Mouse (Mus musculus) forebrain, embryonic 12.5 days (tissue): ENCODE results near the gene Ky. TPM values are rescaled to one million over a fixed set of nuclear protein-coding genes. Genes with fewer than 3 reads are reported as not detected.

Experiments
- ATAC-seq: fragments of 200-750 bp; cut with Nextera tagmentation; 2 replicates; pipeline ENCODE4 v1.8.0; 2017; ENCODE audit warnings: moderate TSS enrichment; ENCODE audit not compliant: low FRiP score
- H3K27ac ChIP-seq: fragments of 300-500 bp; sonication (generic); 2 replicates; pipeline ENCODE4 v1.5.1; 2016; ENCODE audit warnings: mild to moderate bottlenecking
- H3K27me3 ChIP-seq: fragments of 300-500 bp; sonication (generic); 2 replicates; pipeline ENCODE4 v1.6.1; 2016; ENCODE audit warnings: mild to moderate bottlenecking
- H3K36me3 ChIP-seq: fragments of 300-500 bp; sonication (generic); replicated peaks from 2 replicates; pipeline ENCODE4 v1.6.1; 2016; ENCODE audit warnings: mild to moderate bottlenecking
- H3K4me1 ChIP-seq: fragments of 300-500 bp; sonication (generic); 2 replicates; pipeline ENCODE4 v1.6.1; 2016
- H3K4me2 ChIP-seq: fragments of 300-500 bp; sonication (generic); 2 replicates; pipeline ENCODE4 v1.6.1; 2016; ENCODE audit warnings: mild to moderate bottlenecking, moderate library complexity
- H3K4me3 ChIP-seq: fragments of 300-500 bp; sonication (generic); replicated peaks from 2 replicates; pipeline ENCODE4 v1.5.1; 2016; ENCODE audit warnings: mild to moderate bottlenecking
- H3K9ac ChIP-seq: fragments of 300-500 bp; sonication (generic); 2 replicates; pipeline ENCODE4 v1.6.1; 2016; ENCODE audit warnings: mild to moderate bottlenecking
- H3K9me3 ChIP-seq: fragments of 300-500 bp; sonication (generic); 2 replicates; pipeline ENCODE4 v1.6.1; 2016
- WGBS: fragments of 180-500 bp; shearing (Covaris S2); methylation state at CpG from one replicate; pipeline ENCODE4 v1.1.7; 2016; 5-methylcytosine and 5-hydroxymethylcytosine counted together
- polyA plus RNA-seq: library from polyadenylated mRNA; unstranded; fragments of >200 nt; fragmentation: Nextera tagmentation; extraction: Ambion mirVana; gene quantifications from 2 replicates; pipeline ENCODE4 v1.2.1, GENCODE M21; 2016

The Ky gene
- polyA plus RNA-seq, result 0.08 and 0.17 TPM in 2 replicates

GRCm38 (mm10) chr9:102505700-102506585 is at the start of gene Ky:
Ky (plus strand) TSS chr9:102505750.
- H3K4me3 ChIP-seq, result peak within 1 kb of the TSS; percentile 46
- no peaks in the 10 kb centered on the region for H3K9me3 ChIP-seq
- peaks cover 56% of the 10 kb centered on the region for H3K27me3 ChIP-seq
- no peak for ATAC-seq
- H3K27ac ChIP-seq, result no peak within 1 kb of the TSS
- H3K36me3 ChIP-seq, result no peaks in the 10 kb centered on the region
- peak within 1 kb of the TSS; percentile 45; the same call in 1 of the 2 replicates for H3K9ac ChIP-seq
- peak within 1 kb of the TSS; percentile 82 for H3K4me2 ChIP-seq
- under 1% methylated on average over 55 of the region's 63 CpGs for WGBS
- peaks cover 12% of the 10 kb centered on the region for H3K4me1 ChIP-seq

- no peak overlapping the region for H3K4me2 ChIP-seq
- no peaks in the 10 kb centered on the region for H3K36me3 ChIP-seq
- H3K9ac ChIP-seq, result no peak overlapping the region
- no peak for ATAC-seq
- H3K27ac ChIP-seq, result no peak overlapping the region
- 92% methylated on average over 10 of the region's 10 CpGs for WGBS
- H3K27me3 ChIP-seq, result no peaks in the 10 kb centered on the region
- no peak overlapping the region for H3K4me3 ChIP-seq
- H3K9me3 ChIP-seq, result no peaks in the 10 kb centered on the region
- H3K4me1 ChIP-seq, result no peaks in the 10 kb centered on the region
These were observed 43.3 kb upstream of the Ky start for GRCm38 (mm10) chr9:102462251-102462650.

GRCm38 (mm10) chr9:102465044-102465443 is 40.5 kb upstream of the Ky start:
- no peak for ATAC-seq
- H3K36me3 ChIP-seq, result no peaks in the 10 kb centered on the region

GRCm38 (mm10) chr9:102465726-102466125 is 39.8 kb upstream of the Ky start:
- no peaks in the 10 kb centered on the region for H3K27me3 ChIP-seq
- no peaks in the 10 kb centered on the region for H3K4me1 ChIP-seq
- no peak overlapping the region for H3K27ac ChIP-seq
- no peak overlapping the region for H3K9ac ChIP-seq
- H3K4me3 ChIP-seq, result no peak overlapping the region
- no peak overlapping the region for H3K4me2 ChIP-seq
- H3K9me3 ChIP-seq, result no peaks in the 10 kb centered on the region
- no peaks in the 10 kb centered on the region for H3K36me3 ChIP-seq
- WGBS, result 81% methylated on average over 5 of the region's 5 CpGs
- ATAC-seq, result no peak

More at GRCm38 (mm10) chr9:102465044-102465443, 40.5 kb upstream of the Ky start:
- Histone ChIP-seq H3K4me3 (no peak overlapping the region), H3K4me2 (no peak overlapping the region), H3K4me1 (no peaks in the 10 kb centered on the region), H3K9me3 (no peaks in the 10 kb centered on the region), H3K27me3 (no peaks in the 10 kb centered on the region), H3K27ac (no peak overlapping the region), H3K9ac (no peak overlapping the region)
- 90% methylated on average over 3 of the region's 3 CpGs for WGBS

GRCm38 (mm10) chr9:102470076-102470819 is 35.3 kb upstream of the Ky start:
- no peaks in the 10 kb centered on the region for H3K9me3 ChIP-seq
- no peak for ATAC-seq
- H3K36me3 ChIP-seq, result no peaks in the 10 kb centered on the region
- no peak overlapping the region for H3K4me3 ChIP-seq
- H3K4me1 ChIP-seq, result no peaks in the 10 kb centered on the region
- no peaks in the 10 kb centered on the region for H3K27me3 ChIP-seq
- H3K4me2 ChIP-seq, result no peak overlapping the region
- H3K9ac ChIP-seq, result no peak overlapping the region
- whole genome bisulfite sequencing, result 82% methylated on average over 2 of the region's 2 CpGs
- H3K27ac ChIP-seq, result no peak overlapping the region

- Histone ChIP-seq H3K27me3 (no peaks in the 10 kb centered on the region), H3K4me1 (no peaks in the 10 kb centered on the region), H3K9me3 (no peaks in the 10 kb centered on the region), H3K27ac (no peak overlapping the region), H3K4me2 (no peak overlapping the region), H3K9ac (no peak overlapping the region), H3K4me3 (no peak overlapping the region), H3K36me3 (no peaks in the 10 kb centered on the region)
- no peak for ATAC-seq
- 87% methylated on average over 6 of the region's 6 CpGs for WGBS
These were observed 27.6 kb upstream of the Ky start for GRCm38 (mm10) chr9:102477767-102478450.

GRCm38 (mm10) chr9:102478451-102478835 is 27.1 kb upstream of the Ky start:
- H3K27me3 ChIP-seq, result no peaks in the 10 kb centered on the region
- no peak overlapping the region for H3K27ac ChIP-seq
- no peak for ATAC-seq
- no peak overlapping the region for H3K9ac ChIP-seq
- H3K4me1 ChIP-seq, result no peaks in the 10 kb centered on the region
- no peak overlapping the region for H3K4me2 ChIP-seq
- H3K36me3 ChIP-seq, result no peaks in the 10 kb centered on the region
- WGBS, result 87% methylated on average over 3 of the region's 3 CpGs
- no peak overlapping the region for H3K4me3 ChIP-seq
- H3K9me3 ChIP-seq, result no peaks in the 10 kb centered on the region

- Histone ChIP-seq H3K9me3 (no peaks in the 10 kb centered on the region), H3K36me3 (no peaks in the 10 kb centered on the region), H3K27me3 (no peaks in the 10 kb centered on the region), H3K9ac (no peak overlapping the region), H3K4me2 (no peak overlapping the region), H3K4me1 (no peaks in the 10 kb centered on the region), H3K4me3 (no peak overlapping the region), H3K27ac (no peak overlapping the region)
- no peak for ATAC-seq
- WGBS, result 58% methylated on average over 9 of the region's 9 CpGs
These were observed 26.5 kb upstream of the Ky start for GRCm38 (mm10) chr9:102479022-102479421.

- Histone ChIP-seq H3K4me3 (no peak overlapping the region), H3K27me3 (peaks cover 9% of the 10 kb centered on the region; the same call in 1 of the 2 replicates), H3K27ac (no peak overlapping the region), H3K4me1 (peaks cover 11% of the 10 kb centered on the region), H3K9ac (no peak overlapping the region), H3K4me2 (no peak overlapping the region), H3K36me3 (no peaks in the 10 kb centered on the region), H3K9me3 (no peaks in the 10 kb centered on the region)
- WGBS, result 45% methylated on average over 12 of the region's 12 CpGs
- 0 out of 2 replicates have a peak, but pooled peaks have one; percentile 20 for ATAC-seq
These were observed 13.3 kb upstream of the Ky start for GRCm38 (mm10) chr9:102492031-102492795.

- no peaks in the 10 kb centered on the region for H3K36me3 ChIP-seq
- peaks cover 11% of the 10 kb centered on the region for H3K4me1 ChIP-seq
- H3K27me3 ChIP-seq, result peaks cover 9% of the 10 kb centered on the region; the same call in 1 of the 2 replicates
- WGBS, result 41% methylated on average over 4 of the region's 4 CpGs
- no peaks in the 10 kb centered on the region for H3K9me3 ChIP-seq
- H3K27ac ChIP-seq, result 0 out of 2 replicates have a peak overlapping the region, but pooled peaks have one; percentile 5
- peak; percentile 44; the same call in 1 of the 2 replicates for ATAC-seq
- no peak overlapping the region for H3K4me2 ChIP-seq
- no peak overlapping the region for H3K4me3 ChIP-seq
- H3K9ac ChIP-seq, result no peak overlapping the region
These were observed 12.5 kb upstream of the Ky start for GRCm38 (mm10) chr9:102493044-102493443.

- Histone ChIP-seq H3K4me1 (peaks cover 11% of the 10 kb centered on the region), H3K4me3 (no peak overlapping the region), H3K9ac (no peak overlapping the region), H3K27ac (no peak overlapping the region), H3K9me3 (no peaks in the 10 kb centered on the region), H3K4me2 (no peak overlapping the region), H3K36me3 (no peaks in the 10 kb centered on the region), H3K27me3 (peaks cover 9% of the 10 kb centered on the region; the same call in 1 of the 2 replicates)
- ATAC-seq, result no peak
- WGBS, result 91% methylated on average over 2 of the region's 2 CpGs
These were observed 11.6 kb upstream of the Ky start for GRCm38 (mm10) chr9:102493916-102494315.
